Mouse (Mus musculus) ES-CJ7 (cell line): ENCODE data around the gene Olfr829.

Experiments used
- DNase-seq: peaks from one replicate; pipeline ENCODE4 v3.0.0; 2011; ENCODE audit warnings: low read depth, low spot score

Gene Olfr829

GRCm38 (mm10) chr9:18854633-18855032, at the start of gene Olfr829:
Gene Olfr829, plus strand, starts transcription at chr9:18854933.
- DNase-seq: no peak

- DNase-seq: no peak
Measured at GRCm38 (mm10) chr9:18819426-18819825, 35.3 kb upstream of the Olfr829 start, which contains the start of gene Olfr828. Gene Olfr828, minus strand, starts transcription at chr9:18819526.

- no peak for DNase-seq
Measured at GRCm38 (mm10) chr9:18874393-18874792, 19.7 kb downstream of the Olfr829 start, which contains the start of gene Olfr830. Gene Olfr830, plus strand, starts transcription at chr9:18874693.

DNA sequence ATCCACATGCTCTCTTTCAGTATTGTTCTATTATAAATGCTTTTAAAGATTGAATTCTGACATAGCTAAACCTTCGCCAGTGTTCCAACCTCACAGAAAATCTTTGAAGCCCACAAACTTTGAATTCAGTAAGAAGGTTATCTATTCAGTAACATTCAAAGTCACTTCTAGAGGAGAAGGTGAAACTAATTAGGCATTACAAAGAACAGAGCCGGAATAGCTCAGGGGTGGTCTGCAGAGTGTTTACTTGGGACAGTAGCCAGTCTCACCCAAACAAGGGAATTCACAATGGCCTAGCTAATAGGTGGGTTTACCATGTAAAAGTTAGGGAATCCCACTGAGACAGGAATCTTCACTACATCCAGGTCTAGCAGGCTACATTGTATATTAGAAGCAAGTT, 53.0 kb downstream of the Olfr829 start:
- peak; percentile 81 for DNase-seq
